Mouse (Mus musculus) midbrain, postnatal 0 days (tissue): ENCODE measurements around the gene Gm49380. TPM values are rescaled to one million over a fixed set of nuclear protein-coding genes. Genes with fewer than 3 reads are reported as not detected.
A peak's percentile ranks its signal among the peaks of the same experiment; 100 is the strongest.

Source experiments
- ATAC-seq: fragments of 200-750 bp; cut with Nextera tagmentation; 2 replicates; pipeline ENCODE4 v1.8.0; 2017; ENCODE audit warnings: moderate number of reproducible peaks, mild to moderate bottlenecking, moderate TSS enrichment, moderate library complexity; ENCODE audit not compliant: low FRiP score
- DNase-seq: peaks from one replicate; pipeline ENCODE4 v3.0.0-alpha.2; 2015; ENCODE audit warnings: low spot score
- H3K27ac ChIP-seq: fragments of 300-500 bp; sonication (generic); 2 replicates; pipeline ENCODE4 v1.5.1; 2014; ENCODE audit warnings: low read depth, mild to moderate bottlenecking, low read length, mixed read lengths
- H3K27me3 ChIP-seq: fragments of 300-500 bp; sonication (generic); 2 replicates; pipeline ENCODE4 v1.6.1; 2014; ENCODE audit warnings: low read length, control low read depth, mixed read lengths; ENCODE audit not compliant: insufficient read depth
- H3K36me3 ChIP-seq: fragments of 300-500 bp; sonication (generic); 2 replicates; pipeline ENCODE4 v1.6.1; 2014; ENCODE audit warnings: low read length, control low read depth, mixed read lengths; ENCODE audit not compliant: insufficient read depth
- H3K4me1 ChIP-seq: fragments of 300-500 bp; sonication (generic); 2 replicates; pipeline ENCODE4 v1.6.1; 2014; ENCODE audit warnings: mild to moderate bottlenecking, control low read depth, antibody characterized with exemption, low read length, mixed read lengths; ENCODE audit not compliant: insufficient read depth
- H3K4me2 ChIP-seq: fragments of 300-500 bp; sonication (generic); 2 replicates; pipeline ENCODE4 v1.6.1; 2014; ENCODE audit warnings: low read depth, mild to moderate bottlenecking, low read length, mixed read lengths; ENCODE audit not compliant: poor library complexity, severe bottlenecking
- H3K4me3 ChIP-seq: fragments of 300-500 bp; sonication (generic); 2 replicates; pipeline ENCODE4 v1.5.1; 2014; ENCODE audit warnings: low read depth, mild to moderate bottlenecking, low read length, moderate library complexity
- H3K9ac ChIP-seq: fragments of 300-500 bp; sonication (generic); replicated peaks from 2 replicates; pipeline ENCODE4 v1.6.1; 2014; ENCODE audit warnings: mild to moderate bottlenecking, low read length, moderate library complexity, mixed read lengths; ENCODE audit not compliant: poor library complexity, severe bottlenecking
- H3K9me3 ChIP-seq: fragments of 300-500 bp; sonication (generic); 2 replicates; pipeline ENCODE4 v1.6.1; 2016; ENCODE audit warnings: low read length, control low read depth
- CTCF ChIP-seq: IDR thresholded peaks from 2 replicates; pipeline ENCODE4 v1.5.1; 2016; ENCODE audit warnings: antibody characterized with exemption, mild to moderate bottlenecking
- WGBS: fragments of 180-500 bp; shearing (Covaris S2); extraction: QIAGEN DNeasy Blood & Tissue Kit; methylation state at CpG from one replicate; pipeline ENCODE4 v1.1.7; 2014; 5-methylcytosine and 5-hydroxymethylcytosine counted together
- polyA plus RNA-seq: library from polyadenylated mRNA; unstranded; fragments of >200 nt; fragmentation: Nextera tagmentation; extraction: Ambion mirVana; gene quantifications from 2 replicates; pipeline ENCODE4 v1.2.1, GENCODE M21; 2015
- total RNA-seq: library from RNA; depleted of rRNA; stranded (reverse); fragments of >200 nt; gene quantifications from 2 replicates; pipeline ENCODE4 v1.2.3, GENCODE M21; 2014

Gene Gm49380
- total and polyA plus RNA-seq, 2 experiments from 2014 or later, result 0.07 TPM; not detected in 1

- no peak for DNase-seq
- Histone ChIP-seq H3K4me1 (peaks cover 6% of the 10 kb centered on the region; the same call in 1 of the 2 replicates), H3K4me3 (no peak overlapping the region)
Measured at GRCm38 (mm10) chr9:44108269-44109055, 4.8 kb downstream of the Gm49380 start.

GRCm38 (mm10) chr9:44107557-44108179 lies 5.6 kb downstream of the Gm49380 start:
- DNase-seq (peak; percentile 55), ATAC-seq (peak; percentile 18; the same call in 1 of the 2 replicates)
- peak overlapping the region; percentile 37; the same call in 1 of the 2 replicates for H3K4me2 ChIP-seq
- H3K27ac ChIP-seq, result peak overlapping the region; percentile 51
- H3K4me3 ChIP-seq, result no peak overlapping the region
- TF ChIP-seq CTCF, result peak; percentile 61
- no peaks in the 10 kb centered on the region for H3K9me3 ChIP-seq
- WGBS, result 18% methylated on average over 25 of the region's 25 CpGs
- H3K4me1 ChIP-seq, result peaks cover 6% of the 10 kb centered on the region; the same call in 1 of the 2 replicates
- H3K9ac ChIP-seq, result no peak overlapping the region
- H3K27me3 ChIP-seq, result no peaks in the 10 kb centered on the region
- no peaks in the 10 kb centered on the region; the same call in 1 of the 2 replicates for H3K36me3 ChIP-seq

More at GRCm38 (mm10) chr9:44108269-44109055, 4.8 kb downstream of the Gm49380 start:
- no peak overlapping the region for H3K4me2 ChIP-seq
- no peak for TF ChIP-seq CTCF
- H3K27ac ChIP-seq, result no peak overlapping the region
- WGBS, result 79% methylated on average over 31 of the region's 31 CpGs
- H3K36me3 ChIP-seq, result no peaks in the 10 kb centered on the region; the same call in 1 of the 2 replicates
- no peak overlapping the region for H3K9ac ChIP-seq
- no peaks in the 10 kb centered on the region for H3K27me3 ChIP-seq
- H3K9me3 ChIP-seq, result no peaks in the 10 kb centered on the region
- ATAC-seq, result no peak

DNA sequence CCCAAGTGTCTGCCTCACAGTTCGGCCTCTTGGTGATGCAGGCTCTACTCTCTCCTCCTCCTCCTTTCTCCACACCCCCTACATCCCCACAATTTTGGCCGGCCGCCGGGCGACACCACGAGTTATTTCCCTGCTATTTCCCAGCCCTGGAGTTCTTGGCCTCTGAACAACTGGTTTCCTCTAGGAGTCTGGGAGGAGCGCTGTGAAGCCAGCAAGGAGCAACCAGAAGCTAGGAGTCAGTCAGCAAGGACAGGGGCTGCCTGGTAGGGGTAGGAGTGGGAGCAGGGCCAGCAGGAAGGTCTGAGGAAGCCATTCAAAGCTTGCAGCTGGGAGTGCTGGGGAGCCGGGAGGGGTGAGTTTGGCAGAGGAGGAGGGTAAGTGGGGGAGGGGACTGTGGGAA lies 6.2 kb downstream of the Gm49380 start, which contains the start of gene C1qtnf5:
C1qtnf5 (plus strand) TSS at position 136 of the 400 bp plus-strand sequence.
- no peaks in the 10 kb centered on the region for H3K27me3 ChIP-seq

DNA sequence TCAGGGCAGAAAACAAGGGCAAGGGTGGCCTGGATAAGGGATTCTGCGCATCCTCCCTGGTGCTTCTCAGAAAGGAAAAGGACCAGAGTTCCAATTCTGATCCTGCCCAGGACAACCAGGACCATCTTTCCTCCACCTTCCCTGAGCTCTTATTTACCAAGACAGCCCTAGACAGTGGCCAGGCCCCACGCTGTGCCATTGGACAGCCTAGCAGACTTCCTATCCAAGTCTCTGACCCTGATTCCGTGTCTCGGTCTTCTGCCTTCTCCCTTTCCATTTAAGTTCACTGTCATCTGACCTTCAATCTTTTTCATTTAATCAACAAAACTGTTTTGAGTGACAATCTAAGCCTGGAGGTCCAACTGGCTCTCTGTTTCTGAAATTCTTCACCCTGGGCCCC lies 6.7 kb downstream of the Gm49380 start:
- peaks cover 6% of the 10 kb centered on the region; the same call in 1 of the 2 replicates for H3K4me1 ChIP-seq
- no peak overlapping the region for H3K4me3 ChIP-seq
- H3K4me2 ChIP-seq, result no peak overlapping the region
- TF ChIP-seq CTCF, result no peak
- DNase-seq, result no peak
- 47% methylated on average over 4 of the region's 4 CpGs for WGBS
- H3K36me3 ChIP-seq, result no peaks in the 10 kb centered on the region; the same call in 1 of the 2 replicates
- no peak for ATAC-seq
- H3K9me3 ChIP-seq, result no peaks in the 10 kb centered on the region
- no peaks in the 10 kb centered on the region for H3K27me3 ChIP-seq
- H3K27ac ChIP-seq, result peak overlapping the region; percentile 14; the same call in 1 of the 2 replicates
- no peak overlapping the region for H3K9ac ChIP-seq

More for the DNA sequence above, 6.2 kb downstream of the Gm49380 start, which contains the start of gene C1qtnf5:
- Histone ChIP-seq H3K27ac (peak within 1 kb of the TSS; percentile 51), H3K4me3 (no peak within 1 kb of the TSS), H3K4me2 (peak within 1 kb of the TSS; percentile 37; the same call in 1 of the 2 replicates), H3K9me3 (no peaks in the 10 kb centered on the region), H3K36me3 (no peaks in the 10 kb centered on the region; the same call in 1 of the 2 replicates), H3K4me1 (peaks cover 6% of the 10 kb centered on the region; the same call in 1 of the 2 replicates), H3K9ac (no peak within 1 kb of the TSS)
- no peak; the same call in 1 of the 2 replicates for TF ChIP-seq CTCF
- ATAC-seq (peak; percentile 67), DNase-seq (peak; percentile 81)
- 20% methylated on average over 8 of the region's 8 CpGs for WGBS

GRCm38 (mm10) chr9:44106182-44106581 lies 7.1 kb downstream of the Gm49380 start:
- ATAC-seq (no peak), DNase-seq (no peak)
- Histone ChIP-seq H3K4me3 (no peak overlapping the region), H3K36me3 (no peaks in the 10 kb centered on the region; the same call in 1 of the 2 replicates), H3K9ac (no peak overlapping the region), H3K9me3 (no peaks in the 10 kb centered on the region), H3K27ac (no peak overlapping the region), H3K4me1 (peaks cover 6% of the 10 kb centered on the region; the same call in 1 of the 2 replicates), H3K4me2 (no peak overlapping the region), H3K27me3 (no peaks in the 10 kb centered on the region)
- TF ChIP-seq CTCF, result no peak
- 77% methylated on average over 7 of the region's 7 CpGs for WGBS
